Mouse (Mus musculus) kidney, postnatal 14 days (tissue): ENCODE measurements at regions not wholly inside any gene's neighbourhood (a gene's known extent, or its start where the extent isn't known, plus 50 kb on each side); places are given as distances from the start of the nearest gene placed in this dataset.

Source experiments
- DNase-seq: peaks from one replicate; pipeline ENCODE4 v3.0.0; 2022; ENCODE audit warnings: mixed read lengths

DNA sequence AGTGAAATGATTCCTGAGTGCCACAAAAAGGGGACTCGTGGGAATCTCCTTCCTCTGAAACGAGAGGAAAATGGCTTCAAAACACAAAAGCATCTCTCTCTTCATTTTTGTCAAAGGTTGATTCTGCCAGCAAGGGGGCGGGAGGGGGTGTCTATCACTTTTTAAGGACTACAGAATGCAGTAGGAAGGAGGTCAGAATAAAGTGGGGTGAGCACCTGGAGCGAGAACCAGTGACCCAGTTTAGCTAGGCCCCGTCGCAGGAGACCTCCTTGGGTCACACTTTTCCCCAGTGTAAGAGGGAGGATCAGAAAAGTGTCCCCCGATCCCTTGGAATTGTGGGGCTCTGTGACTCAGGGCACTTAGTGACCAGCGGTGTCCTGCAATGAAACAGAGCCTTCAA is 133.1 kb downstream of the Tgfb2 start:
- DNase-seq = no peak

- no peak for DNase-seq
Observed at GRCm38 (mm10) chr1:186572092-186572491, 133.7 kb downstream of the Tgfb2 start.

DNA sequence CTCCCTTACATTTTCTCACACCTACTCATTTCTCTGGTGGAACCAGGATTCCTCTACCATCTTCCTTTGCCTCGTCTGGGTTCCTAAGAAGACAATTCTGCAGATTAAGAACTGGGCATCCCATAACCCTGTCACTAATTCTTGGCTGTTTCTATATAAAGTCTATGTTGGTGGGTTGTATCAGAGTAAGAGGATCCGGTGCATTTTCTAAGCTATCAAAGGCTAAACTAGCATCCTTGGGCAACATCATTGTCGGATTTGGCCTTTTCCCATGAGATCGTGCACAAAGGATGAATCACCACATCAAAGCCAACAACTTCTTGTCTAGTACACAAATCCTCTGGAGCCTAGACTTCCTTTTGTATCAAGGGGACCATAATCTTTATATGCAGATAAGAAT is 137.3 kb downstream of the Tgfb2 start:
- DNase-seq = no peak

DNA sequence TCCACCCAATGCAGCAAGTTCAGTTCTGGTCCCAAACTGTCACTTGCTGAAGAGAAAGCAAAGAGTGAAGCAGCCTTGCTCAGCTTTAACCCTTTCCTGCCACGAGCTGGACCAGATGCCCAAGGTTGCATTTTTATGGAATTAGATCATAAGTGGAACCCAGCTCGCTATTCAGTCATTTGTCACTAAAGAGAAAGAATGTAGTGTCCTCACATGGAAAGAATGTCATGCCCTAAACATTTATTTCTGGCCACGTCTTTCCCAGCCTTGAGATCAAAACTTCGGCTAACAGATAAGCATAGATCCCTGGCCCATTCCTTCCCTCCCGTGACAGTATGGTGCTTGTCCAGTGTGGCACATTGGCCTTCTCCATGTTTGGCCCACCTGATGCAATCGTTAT is 137.7 kb downstream of the Tgfb2 start:
- no peak for DNase-seq

DNA sequence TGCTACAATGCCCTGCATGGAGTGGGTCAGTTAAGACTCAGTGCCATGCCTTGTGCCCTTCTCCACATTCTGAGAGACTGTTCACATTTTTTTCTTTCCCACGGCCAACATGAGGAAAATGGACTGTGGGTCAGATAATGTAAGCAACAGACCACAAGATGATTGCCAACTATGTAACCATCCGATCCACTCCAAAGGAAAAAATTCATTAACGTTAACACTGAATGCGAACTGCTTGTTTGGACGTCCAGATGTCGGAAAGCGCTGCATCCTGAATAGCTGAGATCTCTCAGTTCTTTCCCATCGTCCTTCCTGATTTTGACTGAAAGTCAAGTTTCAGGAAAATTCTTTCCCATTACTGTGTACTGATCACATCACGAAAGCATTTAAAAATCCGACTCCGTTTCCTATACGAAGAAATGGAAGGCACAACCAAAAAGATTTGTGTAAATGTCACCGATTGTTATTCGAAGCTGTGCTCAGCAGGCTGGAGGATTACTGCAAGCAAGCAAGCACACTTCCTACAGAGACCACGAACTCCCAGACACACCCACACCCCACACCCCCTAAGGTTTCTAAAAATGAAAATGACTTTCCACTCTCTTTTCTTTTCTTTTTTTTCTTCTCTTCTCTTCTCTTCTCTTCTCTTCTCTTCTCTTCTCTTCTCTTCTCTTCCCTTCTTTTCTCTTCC is 138.5 kb downstream of the Tgfb2 start:
- DNase-seq = no peak

GRCm38 (mm10) chr1:186562027-186562426 is 143.8 kb downstream of the Tgfb2 start:
- no peak for DNase-seq

DNA sequence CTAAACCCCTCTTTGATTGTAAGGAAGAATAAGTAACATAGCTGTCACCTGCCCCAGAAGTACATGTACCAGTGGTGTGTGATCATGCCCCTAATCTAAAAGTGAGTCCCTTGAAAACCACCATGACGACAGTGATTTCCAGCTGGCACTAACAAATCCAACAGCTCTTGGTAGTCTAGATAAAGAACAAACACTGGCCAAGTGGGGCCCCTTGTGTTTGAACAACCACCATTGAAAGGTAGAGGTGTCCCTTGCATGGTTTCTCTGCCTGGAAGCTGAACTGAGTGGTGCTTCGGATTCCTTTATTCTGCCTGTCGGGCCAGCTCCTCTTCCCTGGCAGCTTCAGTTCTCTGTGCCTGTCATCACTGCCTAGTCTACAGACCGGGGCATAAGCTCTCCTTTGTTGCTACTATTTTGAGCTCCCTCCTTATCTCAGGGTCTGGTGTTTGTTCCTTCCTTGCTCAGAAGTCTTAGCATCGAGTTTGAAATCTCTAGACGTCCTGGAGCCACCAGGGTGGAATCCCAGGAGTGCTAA is 150.3 kb downstream of the Tgfb2 start:
- no peak for DNase-seq

DNA sequence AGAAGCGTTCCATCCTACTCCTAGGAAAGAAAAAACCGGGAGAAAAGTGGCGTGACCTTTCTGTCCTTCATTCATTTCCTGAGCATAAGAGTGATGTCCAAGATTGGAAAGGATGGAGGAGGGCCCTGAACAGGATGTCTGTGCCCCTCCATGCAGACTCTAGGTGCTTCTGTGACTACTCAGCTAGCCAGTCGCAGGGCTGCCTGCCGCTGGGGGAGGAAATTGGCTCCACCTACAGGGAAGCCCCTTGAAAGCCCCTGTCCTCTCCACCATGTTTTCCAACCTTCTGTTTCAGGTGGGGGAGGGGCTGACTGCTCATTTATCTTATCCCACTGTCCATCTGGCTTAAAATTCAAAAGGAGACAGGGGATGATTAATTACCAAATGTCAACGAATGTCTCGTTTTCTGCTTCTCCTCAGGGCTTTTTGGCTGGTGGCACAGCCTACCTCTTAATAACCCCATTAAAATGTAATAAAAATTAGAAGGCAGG is 151.2 kb downstream of the Tgfb2 start:
- DNase-seq = no peak

- no peak for DNase-seq
Observed at GRCm38 (mm10) chr1:186552689-186553088, 153.1 kb downstream of the Tgfb2 start.

DNA sequence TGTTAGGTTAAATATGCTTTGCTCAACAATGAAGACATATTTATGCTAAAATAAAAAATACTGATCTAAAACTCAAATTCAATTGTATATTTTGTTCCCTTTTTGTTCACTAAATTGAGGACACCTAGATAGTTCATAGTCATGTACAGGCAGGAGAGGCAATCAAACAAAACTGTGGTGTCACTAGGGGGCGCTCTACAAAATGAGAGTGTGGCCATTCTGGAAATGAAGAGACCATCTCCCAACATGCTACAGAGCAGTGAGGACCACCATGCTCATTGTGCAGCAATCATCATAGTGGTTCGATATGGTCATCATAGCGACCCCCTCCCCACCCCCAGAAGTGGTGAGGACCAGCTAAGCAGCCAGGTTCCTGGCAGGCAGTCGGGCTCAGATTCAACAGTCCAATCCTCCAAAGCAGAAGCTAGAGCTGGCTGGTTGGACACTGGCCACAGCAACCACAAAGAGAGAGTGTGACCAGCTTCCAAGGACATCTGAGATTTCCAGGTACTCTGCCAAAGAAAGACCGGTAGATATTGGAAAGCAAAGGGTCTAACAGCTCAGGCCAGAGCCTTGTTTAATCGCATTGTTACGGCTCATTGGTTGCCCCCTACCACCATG is 155.4 kb downstream of the Tgfb2 start:
- DNase-seq = peak; percentile 12

- no peak for DNase-seq
Observed at GRCm38 (mm10) chr1:186549207-186549606, 156.6 kb downstream of the Tgfb2 start.

DNA sequence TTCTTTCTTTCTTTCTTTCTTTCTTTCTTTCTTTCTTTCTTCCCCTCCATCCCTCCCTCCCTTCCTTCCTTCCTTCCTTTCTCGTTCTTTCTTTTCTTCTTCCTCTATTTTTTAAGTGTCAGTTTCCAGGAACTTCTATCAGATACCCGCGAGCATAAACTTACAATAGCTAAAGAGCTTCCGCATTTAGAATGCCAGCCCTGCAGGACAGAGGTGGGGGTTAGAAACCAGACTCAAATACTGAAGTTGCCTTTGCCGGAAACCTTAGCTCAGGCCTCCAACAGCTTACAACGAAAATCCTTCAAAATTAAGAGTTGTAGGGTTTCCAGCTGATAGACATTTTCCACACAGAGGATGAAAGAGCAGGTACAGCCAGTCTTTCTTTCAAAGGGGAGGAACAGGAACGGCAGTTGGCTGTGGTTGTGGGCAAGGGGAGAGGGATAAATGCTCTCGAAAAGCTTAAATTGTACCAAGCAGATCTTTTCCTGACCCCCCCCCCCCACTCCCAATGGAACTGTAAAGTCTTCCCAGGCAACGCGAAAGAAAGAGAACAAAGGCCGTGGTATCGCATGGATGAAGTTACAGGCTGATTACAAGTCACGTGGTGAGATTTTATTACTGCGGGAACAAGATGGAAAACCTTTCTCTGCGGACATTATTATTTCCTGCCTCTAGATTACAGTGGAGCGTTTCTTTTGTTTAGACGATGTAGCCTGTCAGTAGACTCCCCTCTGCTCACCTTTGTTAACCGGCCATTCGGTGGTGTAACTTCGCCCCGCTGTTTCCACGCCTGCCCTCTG is 159.2 kb downstream of the Tgfb2 start:
- peak; percentile 7 for DNase-seq

- DNase-seq = no peak
Observed at GRCm38 (mm10) chr1:186540070-186540469, 165.7 kb downstream of the Tgfb2 start.

- no peak for DNase-seq
Observed at GRCm38 (mm10) chr1:186538233-186538632, 167.6 kb downstream of the Tgfb2 start.

- DNase-seq = no peak
Observed at GRCm38 (mm10) chr1:186515976-186516375, 189.8 kb downstream of the Tgfb2 start.

GRCm38 (mm10) chr1:186515071-186515470 is 190.7 kb downstream of the Tgfb2 start:
- no peak for DNase-seq

DNA sequence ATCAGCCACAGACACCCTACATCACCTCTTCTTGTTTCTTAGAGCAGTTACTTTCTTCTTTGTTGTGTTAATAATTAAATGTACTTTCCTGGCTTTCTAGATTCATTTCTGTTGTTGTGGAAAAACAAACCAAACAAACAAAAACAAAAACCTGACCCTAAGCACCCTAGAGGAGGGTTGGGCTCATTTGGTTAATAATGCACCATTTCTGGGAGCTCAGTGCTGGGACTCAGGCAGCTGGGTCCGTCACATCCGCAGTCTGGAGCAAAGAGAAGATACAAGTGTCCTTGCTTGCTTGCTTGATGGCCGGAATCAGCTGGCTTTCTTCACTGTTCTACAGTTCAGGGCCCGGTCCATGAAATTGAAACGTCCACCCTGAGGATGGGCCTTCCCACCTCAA is 191.9 kb downstream of the Tgfb2 start:
- no peak for DNase-seq

GRCm38 (mm10) chr1:186510531-186510930 is 195.3 kb downstream of the Tgfb2 start:
- no peak for DNase-seq

GRCm38 (mm10) chr1:186508358-186508757 is 197.4 kb downstream of the Tgfb2 start:
- DNase-seq = no peak

GRCm38 (mm10) chr1:186507956-186508355 is 197.8 kb downstream of the Tgfb2 start:
- DNase-seq = no peak

- no peak for DNase-seq
Observed at GRCm38 (mm10) chr1:186506517-186506916, 199.3 kb downstream of the Tgfb2 start.

- no peak for DNase-seq
Observed at GRCm38 (mm10) chr1:186505912-186506311, 199.9 kb downstream of the Tgfb2 start.

DNA sequence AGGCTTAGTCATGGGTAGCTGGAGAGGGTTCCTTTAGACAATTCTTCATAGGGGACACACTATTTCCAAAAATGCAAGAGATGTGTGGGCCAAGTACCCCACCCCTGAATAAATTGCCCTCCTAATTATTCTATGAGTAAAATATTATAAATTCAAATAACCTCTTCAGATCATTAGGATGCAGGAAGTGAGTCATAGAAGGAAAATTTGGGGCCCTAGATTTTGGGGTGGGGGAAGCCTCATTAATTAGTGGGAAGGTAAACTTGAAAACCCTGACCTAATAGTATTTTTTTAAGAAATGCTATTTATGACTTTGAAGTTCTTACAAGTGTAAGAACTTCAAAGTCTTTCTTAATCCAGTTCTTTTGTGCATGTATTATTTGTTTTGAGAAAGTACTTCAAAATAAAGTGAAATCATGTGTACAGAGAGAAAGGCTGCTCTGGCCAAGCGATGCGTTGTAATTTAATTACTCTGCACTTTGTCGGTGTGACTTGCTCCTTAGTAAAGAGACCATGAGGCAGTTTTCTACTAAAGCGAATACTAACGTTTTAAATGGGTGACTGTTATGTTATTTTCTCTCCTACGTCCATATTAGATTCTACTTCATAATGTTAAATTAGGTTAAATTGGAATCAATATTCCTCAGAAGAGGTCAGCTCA is 200.6 kb downstream of the Tgfb2 start:
- DNase-seq = no peak
